Mouse (Mus musculus) limb, embryonic 11.5 days (tissue): ENCODE data around the gene Pgap1. TPM values are rescaled to one million over a fixed set of nuclear protein-coding genes. Genes with fewer than 3 reads are reported as not detected.

Experiments
- ATAC-seq: fragments of 200-750 bp; cut with Nextera tagmentation; 2 replicates; pipeline ENCODE4 v1.8.0; 2017; ENCODE audit warnings: low read depth; ENCODE audit not compliant: insufficient number of reproducible peaks, low FRiP score, low TSS enrichment
- DNase-seq: peaks from one replicate; pipeline ENCODE4 v3.0.0-alpha.2; 2015; ENCODE audit warnings: low spot score
- H3K27ac ChIP-seq: fragments of 300-500 bp; sonication (generic); replicated peaks from 2 replicates; pipeline ENCODE4 v1.5.1; 2014; ENCODE audit warnings: low read depth, mild to moderate bottlenecking, low read length
- H3K27me3 ChIP-seq: fragments of 300-500 bp; sonication (generic); 2 replicates; pipeline ENCODE4 v1.6.1; 2014; ENCODE audit warnings: mild to moderate bottlenecking, low read length, mixed read lengths; ENCODE audit not compliant: control insufficient read depth, insufficient read depth
- H3K36me3 ChIP-seq: fragments of 300-500 bp; sonication (generic); 2 replicates; pipeline ENCODE4 v1.6.1; 2014; ENCODE audit warnings: mild to moderate bottlenecking, low read length, moderate library complexity, mixed read lengths; ENCODE audit not compliant: control insufficient read depth, insufficient read depth
- H3K4me1 ChIP-seq: fragments of 300-500 bp; sonication (generic); 2 replicates; pipeline ENCODE4 v1.6.1; 2014; ENCODE audit warnings: low read length, mixed read lengths; ENCODE audit not compliant: control insufficient read depth, insufficient read depth
- H3K4me2 ChIP-seq: fragments of 300-500 bp; sonication (generic); 2 replicates; pipeline ENCODE4 v1.6.1; 2014; ENCODE audit warnings: low read depth, mild to moderate bottlenecking, moderate library complexity; ENCODE audit not compliant: severe bottlenecking
- H3K4me3 ChIP-seq: fragments of 300-500 bp; sonication (generic); 2 replicates; pipeline ENCODE4 v1.5.1; 2014; ENCODE audit warnings: low read depth, low read length
- H3K9ac ChIP-seq: fragments of 300-500 bp; sonication (generic); 2 replicates; pipeline ENCODE4 v1.6.1; 2014; ENCODE audit warnings: mild to moderate bottlenecking, low read length
- H3K9me3 ChIP-seq: fragments of 300-500 bp; sonication (generic); 2 replicates; pipeline ENCODE4 v1.6.1; 2016; ENCODE audit warnings: low read length; ENCODE audit not compliant: control insufficient read depth
- WGBS: fragments of 180-500 bp; shearing (Covaris S2); extraction: QIAGEN DNeasy Blood & Tissue Kit; methylation state at CpG from one replicate; pipeline ENCODE4 v1.1.7; 2014; 5-methylcytosine and 5-hydroxymethylcytosine counted together
- polyA plus RNA-seq: library from polyadenylated mRNA; unstranded; fragments of >200 nt; fragmentation: Nextera tagmentation; extraction: Ambion mirVana; gene quantifications from 2 replicates; pipeline ENCODE4 v1.2.1, GENCODE M21; 2014

Gene Pgap1
- polyA plus RNA-seq, 1 experiment from 2014 or later, result 6.8 TPM

GRCm38 (mm10) chr1:54545200-54545599, 12.3 kb downstream of the Pgap1 start:
- Histone ChIP-seq H3K27ac (no peak overlapping the region), H3K27me3 (no peaks in the 10 kb centered on the region), H3K4me2 (no peak overlapping the region), H3K4me1 (no peaks in the 10 kb centered on the region), H3K36me3 (no peaks in the 10 kb centered on the region), H3K9me3 (no peaks in the 10 kb centered on the region), H3K4me3 (no peak overlapping the region), H3K9ac (no peak overlapping the region)
- 92% methylated on average over 9 of the region's 9 CpGs for WGBS
- no peak for DNase-seq
- no peak for ATAC-seq

DNA sequence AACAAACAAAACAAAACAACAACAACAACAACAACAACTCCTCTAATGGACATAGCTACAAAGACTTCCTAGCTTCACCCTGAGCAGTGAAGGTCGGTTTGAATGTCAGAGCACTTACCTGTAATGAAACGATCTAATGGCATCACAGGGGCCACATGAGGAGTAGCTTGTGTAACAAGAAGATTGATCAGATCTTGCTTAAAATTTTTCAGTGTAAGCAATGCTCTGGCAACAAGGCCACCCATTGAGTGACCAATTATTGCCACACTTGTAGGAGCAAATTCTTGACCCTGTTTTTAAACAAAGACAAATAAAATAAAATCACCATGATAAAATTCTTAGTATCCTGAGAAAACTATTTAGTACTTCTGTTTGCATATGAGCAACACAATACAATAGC, 14.6 kb downstream of the Pgap1 start:
- no peaks in the 10 kb centered on the region for H3K27me3 ChIP-seq
- H3K9ac ChIP-seq, result no peak overlapping the region
- ATAC-seq (no peak), DNase-seq (no peak)
- no peaks in the 10 kb centered on the region for H3K4me1 ChIP-seq
- WGBS, result 85% methylated on average over 2 of the region's 2 CpGs
- no peak overlapping the region for H3K4me3 ChIP-seq
- H3K27ac ChIP-seq, result no peak overlapping the region
- no peaks in the 10 kb centered on the region for H3K9me3 ChIP-seq
- no peaks in the 10 kb centered on the region for H3K36me3 ChIP-seq
- no peak overlapping the region for H3K4me2 ChIP-seq

DNA sequence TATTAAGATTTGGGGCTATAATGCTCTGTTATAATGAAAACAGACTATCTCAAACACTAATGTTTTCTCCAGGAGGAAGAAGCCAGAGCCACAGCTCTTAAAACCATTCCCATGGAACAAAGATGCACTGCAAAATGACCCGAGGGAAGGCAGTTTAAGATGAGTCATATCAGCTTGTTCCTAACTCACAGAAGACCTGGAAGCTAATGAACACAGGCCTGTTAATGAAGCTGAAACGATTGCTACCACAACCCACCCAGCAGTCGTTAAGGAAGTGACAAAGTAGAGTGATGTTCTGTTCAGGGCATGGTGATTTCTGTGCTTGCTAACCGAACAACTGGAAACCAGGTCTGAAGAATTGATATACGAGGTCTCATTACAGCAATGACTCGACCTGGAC, 26.3 kb downstream of the Pgap1 start:
- H3K36me3 ChIP-seq, result no peaks in the 10 kb centered on the region
- H3K27me3 ChIP-seq, result no peaks in the 10 kb centered on the region
- no peaks in the 10 kb centered on the region for H3K4me1 ChIP-seq
- H3K9me3 ChIP-seq, result no peaks in the 10 kb centered on the region
- no peak for ATAC-seq
- H3K4me2 ChIP-seq, result no peak overlapping the region
- H3K4me3 ChIP-seq, result no peak overlapping the region
- no peak overlapping the region for H3K27ac ChIP-seq
- WGBS, result 51% methylated on average over 6 of the region's 6 CpGs
- DNase-seq, result no peak
- no peak overlapping the region for H3K9ac ChIP-seq

DNA sequence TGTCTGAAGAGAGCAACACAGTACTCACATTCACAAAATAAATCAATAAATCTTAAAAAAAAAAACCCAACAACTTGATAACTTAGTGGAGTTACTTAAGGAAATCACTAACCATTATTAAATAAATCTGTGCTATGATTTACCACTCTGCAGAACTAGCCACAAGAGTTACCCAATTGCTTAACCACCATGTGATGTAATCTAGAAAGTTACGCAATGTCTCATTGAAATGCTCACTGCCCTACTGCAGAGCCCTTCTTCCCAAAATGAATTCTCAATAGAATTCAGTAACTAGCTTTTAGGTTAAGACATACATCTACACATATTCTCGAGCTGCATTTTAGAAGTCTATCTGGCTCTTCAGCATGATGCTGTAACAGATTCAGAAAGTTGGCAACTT, 33.8 kb downstream of the Pgap1 start:
- no peak overlapping the region for H3K4me3 ChIP-seq
- no peaks in the 10 kb centered on the region for H3K27me3 ChIP-seq
- no peak overlapping the region for H3K4me2 ChIP-seq
- H3K27ac ChIP-seq, result no peak overlapping the region
- DNase-seq, result no peak
- no peaks in the 10 kb centered on the region for H3K36me3 ChIP-seq
- H3K4me1 ChIP-seq, result no peaks in the 10 kb centered on the region
- no peak overlapping the region for H3K9ac ChIP-seq
- no peaks in the 10 kb centered on the region for H3K9me3 ChIP-seq
- 91% methylated on average over 2 of the region's 2 CpGs for WGBS
- no peak for ATAC-seq

DNA sequence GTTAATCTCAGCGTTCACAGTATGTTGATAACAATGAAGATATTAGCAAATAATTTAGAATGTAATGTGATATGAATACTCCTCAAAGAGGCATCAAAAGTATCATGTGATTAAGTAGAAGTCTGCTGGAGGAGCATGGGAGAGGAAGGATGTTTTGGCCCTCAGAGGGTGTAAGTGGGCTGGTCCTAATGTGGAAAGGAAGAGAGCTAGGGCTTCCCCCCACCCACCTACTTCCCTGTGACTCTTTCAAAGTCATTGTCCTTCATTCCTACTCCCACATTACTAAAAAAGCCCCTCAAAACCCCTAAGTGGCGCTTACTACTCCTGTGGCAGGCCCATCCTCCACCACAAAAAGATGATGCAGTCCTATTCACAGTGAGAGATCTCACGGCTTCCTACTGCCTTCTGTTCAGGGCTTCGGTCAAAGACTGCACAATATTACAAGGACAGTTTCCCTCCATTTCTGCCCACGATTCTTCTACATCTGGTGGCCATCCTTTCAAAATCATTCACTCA, 37.4 kb downstream of the Pgap1 start:
- Histone ChIP-seq H3K9ac (no peak overlapping the region), H3K27me3 (no peaks in the 10 kb centered on the region), H3K4me2 (no peak overlapping the region), H3K36me3 (no peaks in the 10 kb centered on the region), H3K4me1 (no peaks in the 10 kb centered on the region), H3K9me3 (no peaks in the 10 kb centered on the region), H3K4me3 (no peak overlapping the region), H3K27ac (no peak overlapping the region)
- DNase-seq, result no peak
- ATAC-seq, result no peak
- WGBS, result 89% methylated on average over 5 of the region's 5 CpGs

GRCm38 (mm10) chr1:54513836-54514235, 43.6 kb downstream of the Pgap1 start:
- Histone ChIP-seq H3K4me1 (no peaks in the 10 kb centered on the region), H3K27ac (no peak overlapping the region), H3K27me3 (no peaks in the 10 kb centered on the region), H3K9ac (no peak overlapping the region), H3K9me3 (no peaks in the 10 kb centered on the region), H3K36me3 (no peaks in the 10 kb centered on the region), H3K4me2 (no peak overlapping the region), H3K4me3 (no peak overlapping the region)
- 80% methylated on average over 1 of the region's 1 CpGs for WGBS
- DNase-seq, result no peak
- ATAC-seq, result no peak

GRCm38 (mm10) chr1:54498496-54498895, 59.0 kb downstream of the Pgap1 start:
- WGBS, result 74% methylated on average over 2 of the region's 2 CpGs

DNA sequence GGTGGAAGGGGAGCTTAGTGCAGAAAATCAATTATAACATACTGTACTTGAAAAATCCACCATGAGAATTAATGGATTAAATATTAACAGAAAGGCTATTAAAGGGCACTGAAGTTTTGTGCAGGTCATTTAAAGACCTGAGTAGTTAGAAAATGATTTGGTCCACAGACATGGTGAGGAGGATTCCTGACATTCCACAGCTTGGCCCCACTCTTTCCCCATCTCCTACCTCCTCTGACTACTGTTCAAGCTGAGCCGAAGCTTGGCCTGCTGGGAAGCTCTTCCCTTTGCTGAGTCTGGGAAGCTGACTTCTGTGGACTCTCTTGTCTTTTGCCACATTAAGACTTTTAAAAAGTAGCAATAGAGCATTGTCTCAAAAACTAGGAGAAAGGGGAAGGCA, 61.2 kb downstream of the Pgap1 start:
- H3K4me2 ChIP-seq, result no peak overlapping the region
- no peaks in the 10 kb centered on the region for H3K9me3 ChIP-seq
- H3K9ac ChIP-seq, result no peak overlapping the region
- H3K36me3 ChIP-seq, result no peaks in the 10 kb centered on the region
- ATAC-seq, result no peak
- H3K27ac ChIP-seq, result no peak overlapping the region
- H3K4me1 ChIP-seq, result no peaks in the 10 kb centered on the region
- H3K4me3 ChIP-seq, result no peak overlapping the region
- WGBS, result 79% methylated on average over 1 of the region's 1 CpGs
- no peak for DNase-seq
- no peaks in the 10 kb centered on the region for H3K27me3 ChIP-seq

More at GRCm38 (mm10) chr1:54498496-54498895, 59.0 kb downstream of the Pgap1 start:
- no peak overlapping the region for H3K9ac ChIP-seq
- ATAC-seq (no peak), DNase-seq (no peak)
- no peaks in the 10 kb centered on the region for H3K9me3 ChIP-seq
- no peak overlapping the region for H3K4me2 ChIP-seq
- no peaks in the 10 kb centered on the region for H3K27me3 ChIP-seq
- H3K27ac ChIP-seq, result no peak overlapping the region
- H3K4me1 ChIP-seq, result no peaks in the 10 kb centered on the region
- no peak overlapping the region for H3K4me3 ChIP-seq
- H3K36me3 ChIP-seq, result no peaks in the 10 kb centered on the region

DNA sequence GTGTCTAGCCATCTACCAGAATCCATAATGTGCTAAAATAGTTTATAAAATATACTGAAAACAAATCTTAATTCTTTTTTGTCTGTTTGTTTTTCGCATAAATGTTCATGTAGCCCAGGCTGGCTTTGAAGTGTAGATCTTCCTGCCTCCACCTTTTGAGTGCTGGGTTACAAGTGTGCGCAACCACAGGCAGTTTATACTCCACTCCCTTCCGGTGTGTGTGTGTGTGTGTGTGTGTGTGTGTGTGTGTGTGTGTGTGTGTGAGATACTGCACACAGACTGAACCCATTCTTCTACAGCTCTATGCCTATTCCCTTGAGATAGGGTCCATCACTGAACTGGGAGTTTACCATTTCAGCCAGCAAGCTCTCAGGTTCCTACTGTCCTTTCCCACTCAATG, 64.0 kb downstream of the Pgap1 start:
- 96% methylated on average over 3 of the region's 3 CpGs for WGBS
- Histone ChIP-seq H3K27ac (no peak overlapping the region), H3K27me3 (no peaks in the 10 kb centered on the region), H3K36me3 (no peaks in the 10 kb centered on the region), H3K9ac (no peak overlapping the region), H3K4me2 (no peak overlapping the region), H3K4me3 (no peak overlapping the region), H3K9me3 (no peaks in the 10 kb centered on the region), H3K4me1 (no peaks in the 10 kb centered on the region)
- DNase-seq, result no peak
- ATAC-seq, result no peak
